Mouse (Mus musculus) CD8-positive naive resting alpha-beta T cell, adult 2 months (primary cell): ENCODE data around the gene Tmem59.

ENCODE experiments used
- DNase-seq, 2 experiments: peaks; one replicate each; pipeline ENCODE4 v3.0.0; 2022; ENCODE audit warnings: low read depth in 2 of 2, low spot score in 2 of 2

The Tmem59 gene

GRCm38 (mm10) chr4:107179561-107179960 is 1.4 kb downstream of the Tmem59 start:
- DNase-seq = no peak

DNA sequence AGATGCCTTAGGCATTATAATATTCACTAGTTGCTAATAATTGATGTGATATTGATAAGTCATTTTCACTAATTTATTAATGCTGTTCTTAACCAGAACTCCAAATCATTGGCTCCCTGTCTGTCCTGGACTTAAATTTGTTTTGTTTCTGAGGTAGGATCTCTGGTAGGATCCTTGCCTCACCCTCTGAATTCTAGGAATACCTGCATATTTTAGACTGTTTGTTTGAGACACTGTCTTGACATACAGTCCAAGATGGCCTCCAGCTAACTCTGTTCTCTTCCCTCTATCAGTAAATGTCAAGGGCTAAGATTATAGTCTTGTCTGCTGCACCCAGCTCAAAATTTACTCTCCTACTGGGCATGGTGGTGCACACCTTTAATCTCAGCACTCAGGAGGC is 2.5 kb downstream of the Tmem59 start:
- DNase-seq = no peak

- DNase-seq = no peak
Measured at GRCm38 (mm10) chr4:107181866-107182265, 3.7 kb downstream of the Tmem59 start.

GRCm38 (mm10) chr4:107182796-107183195 is 4.6 kb downstream of the Tmem59 start:
- no peak for DNase-seq

GRCm38 (mm10) chr4:107183203-107183602 is 5.0 kb downstream of the Tmem59 start:
- DNase-seq = no peak

- no peak for DNase-seq
Measured at GRCm38 (mm10) chr4:107185703-107186102, 7.5 kb downstream of the Tmem59 start.

- no peak for DNase-seq
Measured at GRCm38 (mm10) chr4:107193841-107194240, 15.6 kb downstream of the Tmem59 start.

GRCm38 (mm10) chr4:107196454-107196853 is 18.3 kb downstream of the Tmem59 start:
- peak in 1 of 2 experiments; percentile 39 for DNase-seq

DNA sequence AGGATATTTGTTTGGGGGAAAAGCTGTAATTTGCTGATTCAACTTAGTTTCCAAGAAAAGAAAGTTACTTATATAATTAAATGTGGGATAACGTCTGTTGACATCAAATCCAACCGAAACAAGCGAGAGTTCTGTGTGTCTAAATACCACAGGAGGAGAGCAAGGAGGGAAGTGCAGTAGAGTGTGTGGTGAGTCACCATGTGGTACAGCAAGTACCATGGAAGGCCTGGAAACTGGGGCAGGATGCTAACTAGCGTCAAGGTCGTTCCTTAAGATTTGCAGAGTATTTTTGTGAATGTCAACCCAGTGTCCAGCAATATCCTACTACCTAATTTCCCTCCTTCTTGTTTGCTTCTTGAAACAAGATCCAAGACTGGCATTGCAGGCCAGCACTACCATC is 19.9 kb downstream of the Tmem59 start:
- no peak for DNase-seq

- peak; percentile 31 to 43 for DNase-seq
Measured at GRCm38 (mm10) chr4:107201779-107202178, 23.6 kb downstream of the Tmem59 start.

- peak; percentile 34 to 58 for DNase-seq
Measured at GRCm38 (mm10) chr4:107203001-107203400, 24.8 kb downstream of the Tmem59 start.

DNA sequence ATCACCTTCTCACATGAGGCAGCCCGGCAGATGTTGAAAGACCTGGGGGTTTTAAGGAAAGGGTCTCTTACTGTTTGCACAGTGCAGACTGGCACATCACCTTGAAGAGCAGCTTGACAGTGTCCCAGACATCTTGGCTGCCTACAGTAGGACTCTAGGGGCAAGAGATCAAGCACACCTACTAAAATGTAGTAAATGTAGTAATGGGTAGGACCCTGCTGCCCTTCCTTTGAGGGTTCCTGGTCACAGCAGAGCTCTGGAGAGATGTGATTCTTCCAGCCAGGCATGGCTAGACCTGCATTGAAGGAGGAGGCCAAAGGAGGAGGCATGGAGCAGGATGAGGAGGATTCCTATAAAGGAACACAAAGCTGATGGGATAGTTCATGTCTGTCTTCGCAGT is 28.8 kb downstream of the Tmem59 start:
- no peak for DNase-seq

- no peak for DNase-seq
Measured at GRCm38 (mm10) chr4:107208880-107209279, 30.7 kb downstream of the Tmem59 start, which contains the start of gene Ldlrad1. Ldlrad1 (plus strand) TSS chr4:107209180.

DNA sequence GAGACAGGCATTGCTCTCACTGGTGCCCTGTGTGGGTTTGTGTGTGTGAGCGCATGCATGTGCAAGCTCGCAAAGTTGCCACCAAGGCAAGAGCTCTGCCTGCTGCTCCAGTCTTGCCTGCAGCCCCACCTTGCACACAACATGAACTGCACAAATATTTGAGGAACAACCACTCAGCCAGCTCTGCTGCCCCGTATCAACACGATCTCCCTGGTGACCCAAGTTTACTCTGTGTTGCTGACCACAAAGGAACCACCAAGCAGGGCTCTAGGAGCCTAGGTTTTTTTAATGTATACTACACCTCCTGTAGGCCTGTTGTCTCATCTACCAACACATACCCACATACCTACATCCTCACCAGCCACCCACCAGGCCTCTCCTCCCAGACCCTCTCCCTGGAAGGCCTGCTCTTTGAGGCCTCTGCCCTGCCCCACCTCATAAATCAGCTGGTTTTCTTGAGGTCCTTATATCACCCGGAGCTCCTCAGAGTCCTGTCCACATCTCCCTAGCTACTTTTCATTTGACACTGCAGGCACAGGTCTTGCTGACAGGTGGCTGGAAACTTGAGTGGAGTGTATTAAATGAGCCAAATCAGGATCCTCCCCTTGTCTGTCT is 32.4 kb downstream of the Tmem59 start:
- DNase-seq = no peak

DNA sequence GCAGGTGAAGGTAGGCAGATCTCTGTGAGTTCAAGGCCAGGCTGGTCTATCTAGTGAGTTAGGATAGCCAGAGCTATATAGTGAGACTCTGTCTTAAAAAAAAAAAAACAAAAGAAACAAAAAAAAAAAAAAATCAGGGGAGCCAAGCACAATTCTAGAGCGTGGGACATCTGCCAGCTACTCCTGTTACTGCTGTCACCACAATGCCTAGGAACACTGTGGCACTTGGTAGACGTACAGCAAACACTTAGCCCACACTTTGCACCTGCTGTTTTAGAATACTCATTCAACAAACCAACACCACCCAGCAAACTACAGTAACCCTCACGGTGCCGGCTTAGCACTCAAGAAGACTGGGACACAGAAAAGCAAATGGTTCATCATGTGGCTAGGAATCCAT is 33.3 kb downstream of the Tmem59 start:
- no peak for DNase-seq

- DNase-seq = no peak
Measured at GRCm38 (mm10) chr4:107211936-107212335, 33.7 kb downstream of the Tmem59 start.

GRCm38 (mm10) chr4:107213279-107214011 is 35.2 kb downstream of the Tmem59 start:
- DNase-seq = no peak

DNA sequence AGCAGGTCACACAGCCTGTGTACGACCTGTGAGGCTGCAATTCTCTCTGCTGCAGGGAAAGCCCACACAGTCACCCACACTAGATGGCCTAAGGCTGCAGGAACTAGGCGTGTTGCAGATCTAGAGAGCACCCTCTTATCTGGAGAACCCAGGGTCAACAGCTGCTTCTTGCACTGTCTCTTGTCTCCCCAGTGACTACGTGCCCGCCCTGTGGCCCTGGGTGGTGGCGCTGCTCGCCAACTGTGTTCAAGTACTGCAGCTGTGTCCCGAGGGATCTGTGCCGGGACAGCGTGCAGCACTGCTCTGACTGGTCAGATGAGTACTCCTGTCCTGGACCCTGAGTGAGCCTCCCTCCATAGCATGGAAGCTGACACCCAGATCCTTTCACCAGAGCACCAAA is 39.4 kb downstream of the Tmem59 start:
- DNase-seq = no peak

DNA sequence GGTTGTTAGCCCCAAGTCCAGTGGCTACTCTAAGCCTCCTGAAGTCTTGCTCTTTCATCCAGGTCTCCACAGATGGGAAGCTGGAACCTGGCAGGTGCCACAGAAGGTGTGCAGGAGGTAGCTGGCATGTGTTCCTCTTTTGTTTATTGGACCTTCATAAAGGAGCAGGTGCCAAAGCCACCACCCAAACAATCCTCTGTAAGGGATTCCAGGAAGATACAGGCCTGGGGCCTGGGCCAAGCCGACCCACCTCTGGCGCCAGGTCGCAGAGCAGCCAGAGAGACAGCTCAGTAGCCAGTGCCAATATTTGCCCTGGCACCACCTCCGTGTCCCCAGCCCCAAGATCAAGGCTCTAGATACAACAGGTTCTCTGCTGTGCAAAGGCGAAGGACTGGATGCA is 43.3 kb downstream of the Tmem59 start:
- no peak for DNase-seq

DNA sequence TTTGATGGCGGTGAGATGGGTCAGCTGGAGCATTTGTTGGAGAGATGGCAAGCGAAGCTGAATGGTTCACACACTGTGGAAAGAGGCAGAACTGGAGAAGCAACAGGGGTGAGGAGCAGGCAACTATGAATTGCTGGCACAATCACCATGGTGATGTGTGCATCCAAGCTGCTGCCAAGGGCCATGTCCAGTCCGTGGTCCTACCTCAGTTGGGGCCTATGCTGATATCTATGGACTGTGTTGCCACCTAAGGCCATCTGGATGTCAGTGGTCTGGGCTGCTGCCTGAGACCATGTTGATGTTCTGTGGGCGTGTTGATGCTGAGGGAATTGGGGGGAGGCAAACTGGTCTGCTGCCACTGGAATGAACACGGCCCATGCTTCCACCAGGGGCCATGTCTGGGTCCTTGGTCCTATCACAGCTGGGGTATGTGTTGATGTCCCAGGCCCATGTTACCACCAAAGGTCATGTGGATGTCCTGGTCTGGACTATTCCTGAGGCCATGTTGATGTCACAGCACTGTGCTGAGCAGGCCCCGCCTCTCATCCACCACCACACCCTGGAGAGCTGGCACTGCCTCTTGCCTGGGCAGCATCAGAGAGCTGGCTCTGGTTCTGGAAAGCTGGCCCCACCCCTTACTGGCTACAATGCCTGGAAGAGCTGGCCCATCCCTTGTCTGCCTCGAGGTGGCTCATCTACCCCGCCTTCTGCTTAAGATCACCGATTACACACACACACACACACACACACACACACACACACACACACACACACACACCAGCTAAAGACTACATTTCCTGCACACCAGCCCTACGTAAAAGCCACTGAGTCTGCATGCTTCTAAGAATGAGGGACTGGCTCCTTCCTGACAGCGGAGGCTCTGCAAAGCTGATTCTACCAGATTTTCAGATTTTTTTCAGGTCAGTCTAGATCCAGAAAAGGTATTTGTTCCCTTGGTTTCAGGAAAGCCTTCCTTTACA is 45.3 kb downstream of the Tmem59 start:
- peak; percentile 52 to 53 for DNase-seq

DNA sequence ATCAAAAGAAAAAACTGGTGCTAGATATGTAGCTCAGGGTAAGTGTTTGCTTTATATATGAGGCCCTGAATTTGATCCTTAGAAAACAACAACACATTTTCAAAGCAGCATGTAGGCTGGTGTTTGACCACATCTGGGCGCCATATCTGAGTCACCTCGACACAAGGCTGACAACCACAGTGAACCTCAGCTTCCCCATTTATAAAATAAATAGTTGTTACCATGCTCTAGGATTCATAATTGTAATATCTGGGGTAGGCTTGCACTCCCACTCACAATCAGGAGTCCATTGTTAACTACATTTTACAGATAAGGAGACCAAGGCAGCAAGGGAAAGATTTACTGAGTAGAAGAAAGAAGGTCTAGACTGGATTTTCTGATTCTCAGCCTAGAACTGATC is 48.1 kb downstream of the Tmem59 start:
- DNase-seq = no peak

GRCm38 (mm10) chr4:107232219-107232618 is 54.0 kb downstream of the Tmem59 start:
- no peak for DNase-seq
